Mouse (Mus musculus) liver, embryonic 13.5 days (tissue): Measurements from ENCODE around the gene Tubd1. TPM values are rescaled to one million over a fixed set of nuclear protein-coding genes. Genes with fewer than 3 reads are reported as not detected.

Experiments used
- ATAC-seq: fragments of 200-750 bp; cut with Nextera tagmentation; 2 replicates; pipeline ENCODE4 v1.8.0; 2017; ENCODE audit warnings: low read depth, mild to moderate bottlenecking, moderate number of reproducible peaks, moderate library complexity
- DNase-seq: peaks from one replicate; pipeline ENCODE4 v3.0.0; 2022
- H3K27ac ChIP-seq: fragments of 300-500 bp; sonication (generic); 2 replicates; pipeline ENCODE4 v1.5.1; 2015; ENCODE audit warnings: moderate library complexity, mild to moderate bottlenecking, inconsistent platforms
- H3K27me3 ChIP-seq: fragments of 300-500 bp; sonication (generic); 2 replicates; pipeline ENCODE4 v1.6.1; 2015; ENCODE audit warnings: mild to moderate bottlenecking, inconsistent platforms
- H3K36me3 ChIP-seq: fragments of 300-500 bp; sonication (generic); 2 replicates; pipeline ENCODE4 v1.6.1; 2015; ENCODE audit warnings: mild to moderate bottlenecking, inconsistent platforms
- H3K4me1 ChIP-seq: fragments of 300-500 bp; sonication (generic); replicated peaks from 2 replicates; pipeline ENCODE4 v1.6.1; 2015; ENCODE audit warnings: inconsistent platforms
- H3K4me2 ChIP-seq: fragments of 300-500 bp; sonication (generic); 2 replicates; pipeline ENCODE4 v1.6.1; 2015; ENCODE audit warnings: inconsistent platforms, mild to moderate bottlenecking, moderate library complexity
- H3K4me3 ChIP-seq: fragments of 300-500 bp; sonication (generic); replicated peaks from 2 replicates; pipeline ENCODE4 v1.5.1; 2015; ENCODE audit warnings: mild to moderate bottlenecking, inconsistent platforms
- H3K9ac ChIP-seq: fragments of 300-500 bp; sonication (generic); 2 replicates; pipeline ENCODE4 v1.6.1; 2015; ENCODE audit warnings: mild to moderate bottlenecking, inconsistent platforms
- H3K9me3 ChIP-seq: fragments of 300-500 bp; sonication (generic); replicated peaks from 2 replicates; pipeline ENCODE4 v1.6.1; 2016; ENCODE audit warnings: inconsistent platforms
- WGBS: fragments of 180-500 bp; shearing (Covaris S2); methylation state at CpG from one replicate; pipeline ENCODE4 v1.1.7; 2015; ENCODE audit not compliant: insufficient replicate concordance; 5-methylcytosine and 5-hydroxymethylcytosine counted together
- polyA plus RNA-seq: library from polyadenylated mRNA; unstranded; fragments of >200 nt; fragmentation: Nextera tagmentation; extraction: Ambion mirVana; gene quantifications from 2 replicates; pipeline ENCODE4 v1.2.1, GENCODE M21; 2015

Tubd1 gene
- polyA plus RNA-seq, 1 experiment from 2014 or later = 13.6 TPM

- no peak; the same call in 1 of the 2 replicates for ATAC-seq
These were observed 34.3 kb downstream of the Tubd1 start for GRCm38 (mm10) chr11:86578809-86579730.

GRCm38 (mm10) chr11:86579731-86580318 is 35.0 kb downstream of the Tubd1 start:
- peaks cover 91% of the 10 kb centered on the region for H3K4me1 ChIP-seq
- H3K27ac ChIP-seq = peak overlapping the region; percentile 70
- 0 out of 2 replicates have a peak, but pooled peaks cover 6% of the 10 kb centered on the region for H3K36me3 ChIP-seq
- 0 out of 2 replicates have a peak overlapping the region, but pooled peaks have one; percentile 70 for H3K9ac ChIP-seq
- ATAC-seq (no peak), DNase-seq (no peak)
- 75% methylated on average over 10 of the region's 10 CpGs for WGBS
- no peaks in the 10 kb centered on the region for H3K27me3 ChIP-seq
- no peak overlapping the region for H3K4me3 ChIP-seq
- H3K4me2 ChIP-seq = no peak overlapping the region
- H3K9me3 ChIP-seq = no peaks in the 10 kb centered on the region

More at GRCm38 (mm10) chr11:86578809-86579730, 34.3 kb downstream of the Tubd1 start:
- Histone ChIP-seq H3K4me1 (peaks cover 84% of the 10 kb centered on the region), H3K9ac (peak overlapping the region; percentile 41), H3K27me3 (no peaks in the 10 kb centered on the region), H3K36me3 (0 out of 2 replicates have a peak, but pooled peaks cover 4% of the 10 kb centered on the region), H3K27ac (peak overlapping the region; percentile 70), H3K9me3 (no peaks in the 10 kb centered on the region), H3K4me2 (peak overlapping the region; percentile 49), H3K4me3 (no peak overlapping the region)
- WGBS = 46% methylated on average over 25 of the region's 25 CpGs
- no peak for DNase-seq

GRCm38 (mm10) chr11:86580319-86581113 is 35.7 kb downstream of the Tubd1 start:
- Histone ChIP-seq H3K27ac (peak overlapping the region; percentile 83), H3K4me3 (peak overlapping the region; percentile 56), H3K9ac (peak overlapping the region; percentile 70), H3K4me2 (peak overlapping the region; percentile 75), H3K9me3 (no peaks in the 10 kb centered on the region), H3K4me1 (peaks cover 95% of the 10 kb centered on the region), H3K27me3 (no peaks in the 10 kb centered on the region), H3K36me3 (peaks cover 13% of the 10 kb centered on the region; the same call in 1 of the 2 replicates)
- WGBS = 74% methylated on average over 9 of the region's 9 CpGs
- DNase-seq = no peak
- ATAC-seq = peak; percentile 35

GRCm38 (mm10) chr11:86581250-86581753 is 36.5 kb downstream of the Tubd1 start:
- Histone ChIP-seq H3K9me3 (no peaks in the 10 kb centered on the region), H3K4me1 (peaks cover 96% of the 10 kb centered on the region), H3K4me3 (peak overlapping the region; percentile 56), H3K4me2 (peak overlapping the region; percentile 75), H3K27ac (peak overlapping the region; percentile 83), H3K9ac (peak overlapping the region; percentile 70), H3K27me3 (no peaks in the 10 kb centered on the region), H3K36me3 (peaks cover 16% of the 10 kb centered on the region; the same call in 1 of the 2 replicates)
- peak; percentile 73 for ATAC-seq
- 6% methylated on average over 11 of the region's 11 CpGs for WGBS
- DNase-seq = peak; percentile 56

GRCm38 (mm10) chr11:86581943-86582542 is 37.3 kb downstream of the Tubd1 start:
- WGBS = 64% methylated on average over 12 of the region's 12 CpGs
- Histone ChIP-seq H3K27me3 (no peaks in the 10 kb centered on the region), H3K4me1 (peaks cover 97% of the 10 kb centered on the region), H3K4me3 (peak overlapping the region; percentile 56), H3K9me3 (no peaks in the 10 kb centered on the region), H3K27ac (peak overlapping the region; percentile 83), H3K9ac (peak overlapping the region; percentile 70), H3K36me3 (peaks cover 16% of the 10 kb centered on the region; the same call in 1 of the 2 replicates), H3K4me2 (peak overlapping the region; percentile 75)
- ATAC-seq = no peak
- no peak for DNase-seq

- 65% methylated on average over 7 of the region's 7 CpGs for WGBS
- Histone ChIP-seq H3K4me1 (peaks cover 97% of the 10 kb centered on the region), H3K27ac (peak overlapping the region; percentile 83)
These were observed 37.9 kb downstream of the Tubd1 start for GRCm38 (mm10) chr11:86582543-86583260.

GRCm38 (mm10) chr11:86583313-86583825 is 38.6 kb downstream of the Tubd1 start:
- ATAC-seq (no peak), DNase-seq (no peak)
- H3K4me3 ChIP-seq = no peak overlapping the region
- H3K9me3 ChIP-seq = no peaks in the 10 kb centered on the region
- H3K4me2 ChIP-seq = no peak overlapping the region
- H3K9ac ChIP-seq = no peak overlapping the region
- peak overlapping the region; percentile 83; the same call in 1 of the 2 replicates for H3K27ac ChIP-seq
- peaks cover 16% of the 10 kb centered on the region; the same call in 1 of the 2 replicates for H3K36me3 ChIP-seq
- peaks cover 98% of the 10 kb centered on the region for H3K4me1 ChIP-seq
- 79% methylated on average over 3 of the region's 3 CpGs for WGBS
- no peaks in the 10 kb centered on the region for H3K27me3 ChIP-seq

More at GRCm38 (mm10) chr11:86582543-86583260, 37.9 kb downstream of the Tubd1 start:
- peaks cover 16% of the 10 kb centered on the region; the same call in 1 of the 2 replicates for H3K36me3 ChIP-seq
- DNase-seq (no peak), ATAC-seq (no peak)
- H3K27me3 ChIP-seq = no peaks in the 10 kb centered on the region
- peak overlapping the region; percentile 75; the same call in 1 of the 2 replicates for H3K4me2 ChIP-seq
- no peak overlapping the region for H3K4me3 ChIP-seq
- H3K9ac ChIP-seq = no peak overlapping the region
- H3K9me3 ChIP-seq = no peaks in the 10 kb centered on the region

- H3K4me1 ChIP-seq = peaks cover 97% of the 10 kb centered on the region
These were observed 39.5 kb downstream of the Tubd1 start for GRCm38 (mm10) chr11:86583990-86584897.

More at GRCm38 (mm10) chr11:86583990-86584897, 39.5 kb downstream of the Tubd1 start:
- ATAC-seq (no peak), DNase-seq (no peak)
- no peaks in the 10 kb centered on the region for H3K9me3 ChIP-seq
- peaks cover 16% of the 10 kb centered on the region; the same call in 1 of the 2 replicates for H3K36me3 ChIP-seq
- peak overlapping the region; percentile 59; the same call in 1 of the 2 replicates for H3K4me3 ChIP-seq
- H3K27ac ChIP-seq = peak overlapping the region; percentile 72; the same call in 1 of the 2 replicates
- WGBS = 52% methylated on average over 14 of the region's 14 CpGs
- H3K27me3 ChIP-seq = no peaks in the 10 kb centered on the region
- H3K9ac ChIP-seq = peak overlapping the region; percentile 75; the same call in 1 of the 2 replicates
- peak overlapping the region; percentile 66 for H3K4me2 ChIP-seq
